Mouse (Mus musculus) brain, embryonic 14.5 days (tissue): ENCODE measurements at regions not wholly inside any gene's neighbourhood (a gene's known extent, or its start where the extent isn't known, plus 50 kb on each side); places are given as distances from the start of the nearest gene placed in this dataset.
"Not testable (repeated sequence)": the region's sequence is repeated elsewhere in the genome, so short reads cannot be mapped to it uniquely, and the experiment has no call there.

ENCODE experiments used
- CTCF ChIP-seq: fragments of 200-500 bp; IDR thresholded peaks from 2 replicates; pipeline ENCODE4 v1.5.1; 2012; ENCODE audit warnings: inconsistent platforms, mild to moderate bottlenecking, moderate library complexity, borderline replicate concordance; ENCODE audit not compliant: insufficient read depth, insufficient read length; ENCODE audit errors: extremely low read depth
- POLR2A ChIP-seq: fragments of 200-500 bp; IDR thresholded peaks from 2 replicates; pipeline ENCODE4 v1.6.1; 2012; ENCODE audit warnings: mild to moderate bottlenecking, inconsistent platforms, borderline replicate concordance; ENCODE audit not compliant: poor library complexity, insufficient read depth, insufficient read length, severe bottlenecking; ENCODE audit errors: extremely low read depth

- TF ChIP-seq POLR2A, CTCF: not testable (repeated sequence)
Measured at GRCm38 (mm10) chr8:35162166-35162565, 603.4 kb upstream of the Gm19410 start.
